Mouse (Mus musculus) subcutaneous adipose tissue, adult 2 months (tissue): ENCODE data around the gene Gm44973. TPM values are rescaled to one million over a fixed set of nuclear protein-coding genes. Genes with fewer than 3 reads are reported as not detected.

Source experiments
- polyA plus RNA-seq: library from polyadenylated mRNA; depleted of rRNA; stranded (reverse); fragments of >200 nt; gene quantifications from 2 replicates; pipeline ENCODE4 v1.2.3, GENCODE M21; 2012; ENCODE audit warnings: low replicate concordance; rRNA removed

Gm44973 gene
- polyA plus RNA-seq, result 0.26 TPM in 1 of 2 replicates, not detected in the other

GRCm38 (mm10) chr7:5015118-5016001, at the start of gene Gm44973:
TSS of gene Gm44973 (plus strand) at chr7:5015496.

GRCm38 (mm10) chr7:4971068-4971467, 44.2 kb upstream of the Gm44973 start, which contains the start of gene Sbk3:
TSS of gene Sbk3 (minus strand) at chr7:4971168.

DNA sequence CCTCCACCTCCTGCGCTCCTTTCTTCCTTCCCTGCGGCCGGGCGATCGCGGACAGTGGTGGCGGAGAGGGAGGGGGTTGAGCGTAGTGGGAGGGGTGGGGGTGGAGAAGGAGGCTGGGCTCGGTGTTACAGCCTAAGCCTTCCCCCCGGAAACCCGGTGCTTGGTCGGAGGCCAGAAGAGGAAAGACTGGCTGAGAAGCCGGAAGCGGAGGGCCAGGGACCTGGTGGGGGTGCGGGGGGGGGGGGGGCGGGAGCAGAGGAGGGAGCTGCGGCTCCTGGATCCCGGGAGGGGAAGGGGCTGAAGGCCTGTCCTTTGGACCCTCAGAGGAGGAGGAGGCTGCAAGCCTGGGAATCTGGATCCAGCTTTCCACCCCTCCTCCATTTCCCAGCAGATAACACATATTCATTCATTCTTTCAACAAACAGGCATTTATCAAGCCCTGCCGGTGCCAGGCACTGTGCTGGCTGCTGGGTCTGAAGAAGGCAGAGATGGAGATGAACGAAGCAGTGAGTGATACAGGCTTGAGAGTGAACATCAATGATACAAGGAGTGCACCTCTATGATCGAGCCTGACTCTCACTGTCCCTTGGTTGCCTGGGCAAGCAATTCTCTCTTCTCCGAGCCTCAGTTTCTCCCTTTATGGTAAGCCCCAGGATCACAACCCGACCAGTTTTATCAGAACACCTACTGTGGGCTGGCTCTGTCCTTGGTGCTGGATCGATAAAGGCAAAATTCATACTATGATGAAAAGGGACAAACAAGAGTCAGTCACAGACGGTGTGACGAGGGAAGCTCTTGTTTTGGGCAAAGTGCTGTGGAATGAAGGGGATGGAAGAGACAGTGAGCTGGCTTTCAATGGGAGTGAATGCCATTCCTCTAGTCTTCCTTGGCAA, 19.0 kb upstream of the Gm44973 start, which contains the start of gene Zfp579:
Gene Zfp579 (minus strand): TSS at position 156 of the 893 bp plus-strand sequence.

GRCm38 (mm10) chr7:5014251-5015117, 812 bp upstream of the Gm44973 start, which contains the start of the genes Zfp524 and Fiz1:
TSS of gene Zfp524 (plus strand) at chr7:5014415.
TSS of gene Fiz1 (minus strand) at chr7:5014697.

GRCm38 (mm10) chr7:5020000-5020681, 4.8 kb downstream of the Gm44973 start, which contains the start of the genes Zfp865 and Ccdc106:
TSS of gene Zfp865 (plus strand) at chr7:5020376.
TSS of gene Ccdc106 (plus strand) at chr7:5020553.

DNA sequence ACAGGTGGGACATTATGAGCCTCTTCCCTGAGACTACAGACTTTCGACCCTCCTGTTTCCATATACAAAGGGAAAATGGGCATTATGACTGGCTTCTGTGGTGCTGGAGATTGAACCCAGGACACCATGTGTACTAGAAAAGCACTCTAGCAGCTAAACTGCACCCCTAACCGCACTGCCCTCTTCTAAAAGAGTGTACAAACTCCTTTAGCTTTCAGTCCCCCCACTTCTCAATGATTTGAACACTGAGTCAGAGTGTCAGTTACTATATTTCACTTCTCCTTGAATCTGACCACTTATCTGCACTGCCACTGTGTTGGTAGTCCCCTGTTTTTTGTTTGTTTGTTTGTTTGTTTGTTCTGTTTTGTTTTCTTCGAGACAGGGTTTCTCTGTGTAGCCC, 18.5 kb downstream of the Gm44973 start, which contains the start of gene 4632433K11Rik:
Gene 4632433K11Rik (plus strand): TSS at position 301 of the 400 bp plus-strand sequence.

DNA sequence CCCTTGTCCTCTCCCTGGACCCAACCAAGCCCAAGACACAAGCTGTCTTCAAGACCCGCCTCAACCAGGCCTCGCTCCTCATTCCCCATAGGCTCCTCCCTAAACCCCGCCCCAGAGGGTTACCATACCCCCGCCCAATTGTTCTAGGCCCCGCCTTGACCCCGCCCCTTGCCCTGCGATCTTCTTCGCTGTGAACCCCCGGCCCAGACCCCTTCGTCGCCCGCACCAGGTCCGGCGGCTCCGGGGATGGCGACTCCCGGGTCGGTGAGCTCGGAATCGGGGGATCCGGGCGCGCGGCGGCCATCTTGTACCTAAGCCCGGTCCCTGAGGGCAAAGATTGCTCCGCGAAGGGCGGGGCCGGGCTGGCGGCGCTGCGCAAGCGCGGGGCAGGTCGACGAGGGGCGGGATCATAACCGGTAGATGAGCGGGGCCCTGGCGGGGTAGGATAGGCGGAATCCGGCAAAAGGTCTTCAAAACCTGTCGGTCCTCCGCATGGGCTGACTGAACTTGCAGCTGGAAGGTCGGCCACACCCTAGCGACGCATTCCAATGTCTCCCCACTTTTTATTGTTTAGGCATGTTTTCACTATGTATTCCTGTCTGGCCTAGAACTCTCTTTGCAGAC, 22.9 kb downstream of the Gm44973 start, which contains the start of gene Zfp784:
Gene Zfp784 (minus strand): TSS at position 338 of the 624 bp plus-strand sequence.

DNA sequence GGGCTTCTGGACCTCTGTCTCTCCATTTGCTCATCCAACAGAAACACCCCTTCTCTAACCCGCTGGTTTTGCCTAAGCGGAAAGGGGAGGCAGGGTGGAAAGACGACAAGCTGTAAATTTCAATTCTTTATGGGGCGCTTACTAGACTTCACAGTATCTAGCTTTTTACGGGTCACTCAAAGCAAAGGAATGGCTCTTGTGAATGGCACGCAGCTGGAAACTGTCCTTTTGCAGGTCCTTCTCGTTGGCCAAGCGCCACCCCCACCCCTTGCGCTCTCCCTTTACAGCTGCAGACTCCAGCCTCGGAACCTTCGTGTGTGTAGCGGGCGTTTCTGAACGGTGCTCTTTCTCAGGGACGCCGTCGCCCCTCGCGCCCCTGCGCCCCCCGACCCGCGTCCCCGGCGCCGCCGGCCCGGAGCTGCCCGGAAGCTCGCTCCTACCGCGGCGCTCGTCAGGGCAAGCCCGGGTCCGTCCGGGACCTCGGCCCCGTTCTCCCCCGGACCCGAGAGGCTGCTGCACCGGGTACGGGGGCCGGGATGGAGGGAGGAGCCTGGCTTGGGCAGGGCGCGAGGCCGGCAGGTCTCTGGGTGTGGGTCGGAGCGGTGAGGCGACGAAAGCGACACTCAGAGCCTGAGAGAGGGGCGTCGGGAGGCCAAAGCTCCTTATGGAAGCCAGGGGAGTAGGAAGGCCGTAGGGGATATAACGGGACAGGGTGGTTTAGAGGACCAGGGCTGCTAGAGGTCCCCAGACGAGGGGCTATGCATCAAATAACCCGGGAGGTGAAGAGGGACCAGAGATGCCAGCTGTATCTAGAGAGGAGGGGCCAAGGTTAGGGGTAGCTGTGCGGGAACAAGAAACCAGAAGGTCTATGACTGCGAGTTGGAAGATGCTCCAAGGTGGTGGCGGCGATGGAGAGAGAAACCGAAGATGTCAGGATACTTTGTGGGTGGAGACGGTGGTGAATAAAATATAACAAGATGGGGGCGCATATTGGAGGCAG, 36.2 kb downstream of the Gm44973 start, which contains the start of gene Zfp580:
Gene Zfp580 (plus strand): TSS at position 346 of the 1,000 bp plus-strand sequence.

DNA sequence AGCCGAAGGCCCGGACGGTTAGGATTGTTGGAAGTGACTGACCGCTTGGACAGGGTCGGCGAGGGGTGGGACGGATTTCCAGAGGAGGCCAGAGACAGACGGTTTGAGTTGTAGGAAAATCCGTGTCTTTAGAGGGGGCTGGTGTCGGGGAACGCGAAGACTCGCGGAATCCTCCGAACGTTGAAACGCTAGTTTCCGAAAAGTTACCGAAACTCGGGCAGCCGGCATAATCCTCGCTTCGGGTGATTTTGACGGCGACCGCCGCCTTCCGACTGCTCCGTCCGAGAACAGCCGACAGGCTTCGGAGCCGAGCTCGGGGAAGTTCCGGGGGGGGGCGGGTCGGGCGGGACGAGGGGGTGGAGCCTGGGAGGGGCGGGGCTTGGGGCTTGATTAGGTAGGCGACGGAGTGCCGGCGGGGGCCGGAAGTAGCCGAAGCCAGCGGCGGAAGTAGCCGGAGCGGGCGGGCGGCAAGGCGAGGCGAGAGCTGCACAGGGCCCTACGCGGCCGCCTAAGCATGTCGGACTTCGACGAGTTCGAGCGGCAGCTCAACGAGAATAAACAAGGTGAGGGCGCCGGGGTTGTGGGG, 46.6 kb downstream of the Gm44973 start, which contains the start of gene U2af2:
Gene U2af2 (plus strand): TSS at position 370 of the 586 bp plus-strand sequence.

GRCm38 (mm10) chr7:5080010-5080751, 64.9 kb downstream of the Gm44973 start, which contains the start of gene Epn1:
TSS of gene Epn1 (plus strand) at chr7:5080235.

Other genes starting within 250 kb of the Gm44973 start
- gene Fam71e2, start 244.2 kb upstream of the Gm44973 start, polyA plus RNA-seq, result not detected in 2 replicates
- gene Il11, start 232.6 kb upstream of the Gm44973 start, polyA plus RNA-seq, result 0.11 and 0.45 TPM in 2 replicates
- not detected in 2 replicates for gene Tmem190, start 232.6 kb upstream of the Gm44973 start, polyA plus RNA-seq
- 13.9 and 33.7 TPM in 2 replicates for gene Tmem238, start 225.8 kb upstream of the Gm44973 start, polyA plus RNA-seq
- 303 and 400 TPM in 2 replicates for gene Rpl28, start 222.6 kb upstream of the Gm44973 start, polyA plus RNA-seq
- 249 and 346 TPM in 2 replicates for gene Ube2s, start 202.9 kb upstream of the Gm44973 start, polyA plus RNA-seq
- 0.04 and 0.87 TPM in 2 replicates for gene Shisa7, start 170.8 kb upstream of the Gm44973 start, polyA plus RNA-seq
- 22.3 and 43.4 TPM in 2 replicates for gene Isoc2b, start 145.2 kb upstream of the Gm44973 start, polyA plus RNA-seq
- gene Isoc2a, start 138.3 kb upstream of the Gm44973 start, polyA plus RNA-seq, result 43.3 and 99.8 TPM in 2 replicates
- gene Gm36210, start 109.0 kb upstream of the Gm44973 start, polyA plus RNA-seq, result 0.09 and 0.67 TPM in 2 replicates
- gene Zfp628, start 100.3 kb upstream of the Gm44973 start, polyA plus RNA-seq, result 8.7 and 16.0 TPM in 2 replicates
- 3.0 and 16.9 TPM in 2 replicates for gene Nat14, start 93.5 kb upstream of the Gm44973 start, polyA plus RNA-seq
- gene Ssc5d, start 89.7 kb upstream of the Gm44973 start, polyA plus RNA-seq, result 17.4 and 38.7 TPM in 2 replicates
- 0.63 and 0.77 TPM in 2 replicates for gene Sbk2, start 51.1 kb upstream of the Gm44973 start, polyA plus RNA-seq
- 0.08 and 0.10 TPM in 2 replicates for gene Sbk3, start 44.3 kb upstream of the Gm44973 start, polyA plus RNA-seq
- 42.5 and 74.3 TPM in 2 replicates for gene Zfp579, start 19.3 kb upstream of the Gm44973 start, polyA plus RNA-seq
- gene Zfp524, start 1.1 kb upstream of the Gm44973 start, polyA plus RNA-seq, result 34.8 and 37.7 TPM in 2 replicates
- 22.7 and 39.7 TPM in 2 replicates for gene Fiz1, start 799 bp upstream of the Gm44973 start, polyA plus RNA-seq
- gene Zfp865, start 4.9 kb downstream of the Gm44973 start, polyA plus RNA-seq, result 24.3 and 43.2 TPM in 2 replicates
- gene Ccdc106, start 5.1 kb downstream of the Gm44973 start, polyA plus RNA-seq, result 0.63 and 20.2 TPM in 2 replicates
- not detected in 2 replicates for gene 4632433K11Rik, start 18.6 kb downstream of the Gm44973 start, polyA plus RNA-seq
- gene Zfp784, start 22.9 kb downstream of the Gm44973 start, polyA plus RNA-seq, result 5.2 and 5.6 TPM in 2 replicates
- gene Zfp580, start 36.0 kb downstream of the Gm44973 start, polyA plus RNA-seq, result 15.4 and 30.5 TPM in 2 replicates
- gene U2af2, start 46.6 kb downstream of the Gm44973 start, polyA plus RNA-seq, result 143 and 241 TPM in 2 replicates
- gene Epn1, start 64.7 kb downstream of the Gm44973 start, polyA plus RNA-seq, result 151 and 159 TPM in 2 replicates
- not detected in 2 replicates for gene Rfpl4, start 101.5 kb downstream of the Gm44973 start, polyA plus RNA-seq
- 0.57 and 2.0 TPM in 2 replicates for gene Rasl2-9, start 110.5 kb downstream of the Gm44973 start, polyA plus RNA-seq
- gene Vmn1r55, start 134.2 kb downstream of the Gm44973 start, polyA plus RNA-seq, result not detected in 2 replicates
- not detected in 2 replicates for gene Vmn1r56, start 181.3 kb downstream of the Gm44973 start, polyA plus RNA-seq
- gene Vmn1r57, start 203.0 kb downstream of the Gm44973 start, polyA plus RNA-seq, result not detected in 2 replicates